Mouse (Mus musculus) kidney, embryonic 14.5 days (tissue): Measurements from ENCODE around the gene Nos1ap. TPM values are rescaled to one million over a fixed set of nuclear protein-coding genes. Genes with fewer than 3 reads are reported as not detected.

Source experiments
- ATAC-seq: fragments of 200-750 bp; cut with Nextera tagmentation; 2 replicates; pipeline ENCODE4 v1.8.0; 2017; ENCODE audit warnings: moderate number of reproducible peaks, mild to moderate bottlenecking, moderate TSS enrichment, moderate library complexity; ENCODE audit not compliant: low FRiP score, low TSS enrichment
- H3K27ac ChIP-seq: fragments of 300-500 bp; sonication (generic); 2 replicates; pipeline ENCODE4 v1.5.1; 2014; ENCODE audit warnings: low read depth, mild to moderate bottlenecking, low read length, moderate library complexity, mixed read lengths
- H3K27me3 ChIP-seq: fragments of 300-500 bp; sonication (generic); 2 replicates; pipeline ENCODE4 v1.6.1; 2014; ENCODE audit warnings: mild to moderate bottlenecking, low read length; ENCODE audit not compliant: control insufficient read depth, insufficient read depth
- H3K36me3 ChIP-seq: fragments of 300-500 bp; sonication (generic); 2 replicates; pipeline ENCODE4 v1.6.1; 2014; ENCODE audit warnings: low read length, mixed read lengths; ENCODE audit not compliant: control insufficient read depth, insufficient read depth
- H3K4me1 ChIP-seq: fragments of 300-500 bp; sonication (generic); 2 replicates; pipeline ENCODE4 v1.6.1; 2014; ENCODE audit warnings: low read length, mixed read lengths; ENCODE audit not compliant: control insufficient read depth, insufficient read depth
- H3K4me2 ChIP-seq: fragments of 300-500 bp; sonication (generic); replicated peaks from 2 replicates; pipeline ENCODE4 v1.6.1; 2014; ENCODE audit warnings: low read depth, mild to moderate bottlenecking, low read length
- H3K4me3 ChIP-seq: fragments of 300-500 bp; sonication (generic); 2 replicates; pipeline ENCODE4 v1.5.1; 2014; ENCODE audit warnings: mild to moderate bottlenecking, low read length
- H3K9ac ChIP-seq: fragments of 300-500 bp; sonication (generic); 2 replicates; pipeline ENCODE4 v1.6.1; 2014; ENCODE audit warnings: low read depth, mild to moderate bottlenecking, low read length, moderate library complexity
- H3K9me3 ChIP-seq: fragments of 300-500 bp; sonication (generic); 2 replicates; pipeline ENCODE4 v1.6.1; 2016; ENCODE audit warnings: low read length; ENCODE audit not compliant: control insufficient read depth
- WGBS: fragments of 180-500 bp; shearing (Covaris S2); extraction: QIAGEN DNeasy Blood & Tissue Kit; methylation state at CpG from one replicate; pipeline ENCODE4 v1.1.7; 2014; 5-methylcytosine and 5-hydroxymethylcytosine counted together
- polyA plus RNA-seq: library from polyadenylated mRNA; unstranded; fragments of >200 nt; fragmentation: Nextera tagmentation; extraction: Ambion mirVana; gene quantifications from 2 replicates; pipeline ENCODE4 v1.2.1, GENCODE M21; 2014

Nos1ap gene
- polyA plus RNA-seq, 1 experiment from 2014 or later: 16.6 TPM

GRCm38 (mm10) chr1:170398866-170399265, 190.8 kb downstream of the Nos1ap start:
- no peaks in the 10 kb centered on the region for H3K36me3 ChIP-seq
- peaks cover 6% of the 10 kb centered on the region; the same call in 1 of the 2 replicates for H3K4me1 ChIP-seq
- no peak overlapping the region for H3K9ac ChIP-seq
- no peak overlapping the region for H3K4me3 ChIP-seq
- 97% methylated on average over 4 of the region's 4 CpGs for WGBS
- no peak overlapping the region for H3K4me2 ChIP-seq
- H3K9me3 ChIP-seq: no peaks in the 10 kb centered on the region
- ATAC-seq: no peak
- H3K27me3 ChIP-seq: no peaks in the 10 kb centered on the region
- H3K27ac ChIP-seq: no peak overlapping the region

GRCm38 (mm10) chr1:170395101-170395500, 194.6 kb downstream of the Nos1ap start:
- 75% methylated on average over 2 of the region's 2 CpGs for WGBS

GRCm38 (mm10) chr1:170394641-170395040, 195.0 kb downstream of the Nos1ap start:
- H3K9me3 ChIP-seq: no peaks in the 10 kb centered on the region
- H3K27me3 ChIP-seq: no peaks in the 10 kb centered on the region
- no peak overlapping the region for H3K4me3 ChIP-seq
- H3K27ac ChIP-seq: no peak overlapping the region
- 0 out of 2 replicates have a peak, but pooled peaks cover 7% of the 10 kb centered on the region for H3K4me1 ChIP-seq
- 60% methylated on average over 1 of the region's 1 CpGs for WGBS
- H3K9ac ChIP-seq: no peak overlapping the region
- no peak for ATAC-seq
- no peak overlapping the region for H3K4me2 ChIP-seq
- H3K36me3 ChIP-seq: no peaks in the 10 kb centered on the region

More at GRCm38 (mm10) chr1:170395101-170395500, 194.6 kb downstream of the Nos1ap start:
- Histone ChIP-seq H3K9ac (no peak overlapping the region), H3K36me3 (no peaks in the 10 kb centered on the region), H3K4me3 (no peak overlapping the region), H3K4me1 (0 out of 2 replicates have a peak, but pooled peaks cover 7% of the 10 kb centered on the region), H3K27me3 (no peaks in the 10 kb centered on the region), H3K9me3 (no peaks in the 10 kb centered on the region), H3K4me2 (no peak overlapping the region), H3K27ac (no peak overlapping the region)
- no peak for ATAC-seq

- Histone ChIP-seq H3K9ac (no peak overlapping the region), H3K4me2 (no peak overlapping the region), H3K4me3 (no peak overlapping the region), H3K27ac (no peak overlapping the region), H3K36me3 (no peaks in the 10 kb centered on the region), H3K9me3 (no peaks in the 10 kb centered on the region), H3K4me1 (0 out of 2 replicates have a peak, but pooled peaks cover 7% of the 10 kb centered on the region), H3K27me3 (no peaks in the 10 kb centered on the region)
- 60% methylated on average over 14 of the region's 14 CpGs for WGBS
- ATAC-seq: no peak
These were observed 196.6 kb downstream of the Nos1ap start for GRCm38 (mm10) chr1:170392771-170393728.

- Histone ChIP-seq H3K36me3 (no peaks in the 10 kb centered on the region), H3K27me3 (no peaks in the 10 kb centered on the region), H3K9ac (no peak overlapping the region), H3K4me1 (no peaks in the 10 kb centered on the region), H3K9me3 (no peaks in the 10 kb centered on the region), H3K4me2 (no peak overlapping the region), H3K27ac (no peak overlapping the region), H3K4me3 (no peak overlapping the region)
- ATAC-seq: peak; percentile 68; the same call in 1 of the 2 replicates
- WGBS: 44% methylated on average over 12 of the region's 12 CpGs
These were observed 202.3 kb downstream of the Nos1ap start for GRCm38 (mm10) chr1:170387180-170387912.

- ATAC-seq: no peak
- Histone ChIP-seq H3K4me1 (no peaks in the 10 kb centered on the region), H3K36me3 (no peaks in the 10 kb centered on the region), H3K9me3 (no peaks in the 10 kb centered on the region), H3K4me3 (no peak overlapping the region), H3K4me2 (no peak overlapping the region), H3K27me3 (no peaks in the 10 kb centered on the region), H3K27ac (no peak overlapping the region), H3K9ac (no peak overlapping the region)
- WGBS: 89% methylated on average over 10 of the region's 10 CpGs
These were observed 204.2 kb downstream of the Nos1ap start for GRCm38 (mm10) chr1:170385416-170385815.

- H3K36me3 ChIP-seq: no peaks in the 10 kb centered on the region
- no peak overlapping the region for H3K27ac ChIP-seq
- H3K27me3 ChIP-seq: no peaks in the 10 kb centered on the region
- H3K9me3 ChIP-seq: no peaks in the 10 kb centered on the region
- no peak overlapping the region for H3K4me2 ChIP-seq
- no peak for ATAC-seq
- H3K9ac ChIP-seq: no peak overlapping the region
- no peaks in the 10 kb centered on the region for H3K4me1 ChIP-seq
- no peak overlapping the region for H3K4me3 ChIP-seq
- 87% methylated on average over 7 of the region's 7 CpGs for WGBS
These were observed 206.1 kb downstream of the Nos1ap start for GRCm38 (mm10) chr1:170383530-170383929.

- Histone ChIP-seq H3K9ac (no peak overlapping the region), H3K36me3 (no peaks in the 10 kb centered on the region), H3K4me1 (no peaks in the 10 kb centered on the region), H3K9me3 (no peaks in the 10 kb centered on the region), H3K4me2 (no peak overlapping the region), H3K27me3 (no peaks in the 10 kb centered on the region), H3K4me3 (no peak overlapping the region), H3K27ac (no peak overlapping the region)
- ATAC-seq: no peak
- WGBS: 33% methylated on average over 3 of the region's 3 CpGs
These were observed 208.2 kb downstream of the Nos1ap start for GRCm38 (mm10) chr1:170381457-170381856.

- Histone ChIP-seq H3K36me3 (no peaks in the 10 kb centered on the region), H3K4me2 (no peak overlapping the region), H3K4me1 (no peaks in the 10 kb centered on the region), H3K9ac (no peak overlapping the region), H3K9me3 (no peaks in the 10 kb centered on the region), H3K4me3 (no peak overlapping the region), H3K27ac (no peak overlapping the region), H3K27me3 (no peaks in the 10 kb centered on the region)
- no peak for ATAC-seq
- 54% methylated on average over 2 of the region's 2 CpGs for WGBS
These were observed 209.2 kb downstream of the Nos1ap start for GRCm38 (mm10) chr1:170380505-170380904.
